Mouse (Mus musculus): ENCODE results near the gene Rap1gap2.
"Not testable (repeated sequence)": the region's sequence is repeated elsewhere in the genome, so short reads cannot be mapped to it uniquely, and the experiment has no call there.

Gene Rap1gap2

GRCm38 (mm10) chr11:74621974-74622669 lies 11.4 kb upstream of the Rap1gap2 start:
- no peak for DNase-seq (ENCODE audit: low read depth, low spot score)

GRCm38 (mm10) chr11:74619956-74620300 lies 9.2 kb upstream of the Rap1gap2 start:
- DNase-seq (ENCODE audit: low read depth, low spot score): no peak

GRCm38 (mm10) chr11:74619201-74619955 lies 8.7 kb upstream of the Rap1gap2 start, which contains the start of gene Ccdc92b:
Gene Ccdc92b (plus strand): TSS chr11:74619605.
- DNase-seq (ENCODE audit: low read depth, low spot score): peak; percentile 34

- DNase-seq (ENCODE audit: low read depth, low spot score): no peak
Observed at GRCm38 (mm10) chr11:74615571-74615970, 4.9 kb upstream of the Rap1gap2 start.

GRCm38 (mm10) chr11:74613428-74613827 lies 2.7 kb upstream of the Rap1gap2 start:
- DNase-seq (ENCODE audit: low read depth, low spot score): no peak

GRCm38 (mm10) chr11:74611437-74611836 lies 722 bp upstream of the Rap1gap2 start:
- DNase-seq (ENCODE audit: low read depth, low spot score): no peak

- no peak for DNase-seq (ENCODE audit: low read depth, low spot score)
Observed at GRCm38 (mm10) chr11:74610068-74610467, 647 bp downstream of the Rap1gap2 start.

GRCm38 (mm10) chr11:74602286-74602685 lies 8.4 kb downstream of the Rap1gap2 start:
- no peak for DNase-seq (ENCODE audit: low read depth, low spot score)

- DNase-seq (ENCODE audit: low read depth, low spot score): no peak
Observed at GRCm38 (mm10) chr11:74597990-74598337, 12.8 kb downstream of the Rap1gap2 start.

- DNase-seq (ENCODE audit: low read depth, low spot score): no peak
Observed at GRCm38 (mm10) chr11:74597283-74597989, 13.3 kb downstream of the Rap1gap2 start.

- DNase-seq (ENCODE audit: low read depth, low spot score): no peak
Observed at GRCm38 (mm10) chr11:74592246-74592645, 18.5 kb downstream of the Rap1gap2 start.

GRCm38 (mm10) chr11:74590691-74591090 lies 20.0 kb downstream of the Rap1gap2 start:
- no peak for DNase-seq (ENCODE audit: low read depth, low spot score)

GRCm38 (mm10) chr11:74590239-74590596 lies 20.5 kb downstream of the Rap1gap2 start:
- DNase-seq (ENCODE audit: low read depth, low spot score): no peak

GRCm38 (mm10) chr11:74589401-74590238 lies 21.1 kb downstream of the Rap1gap2 start:
- no peak for DNase-seq (ENCODE audit: low read depth, low spot score)

GRCm38 (mm10) chr11:74586401-74586800 lies 24.3 kb downstream of the Rap1gap2 start:
- no peak for DNase-seq (ENCODE audit: low read depth, low spot score)

- no peak for DNase-seq (ENCODE audit: low read depth, low spot score)
Observed at GRCm38 (mm10) chr11:74584946-74585723, 25.6 kb downstream of the Rap1gap2 start.

- no peak for DNase-seq (ENCODE audit: low read depth, low spot score)
Observed at GRCm38 (mm10) chr11:74583824-74584349, 26.8 kb downstream of the Rap1gap2 start.

GRCm38 (mm10) chr11:74582464-74582863 lies 28.3 kb downstream of the Rap1gap2 start:
- DNase-seq (ENCODE audit: low read depth, low spot score): no peak

- DNase-seq (ENCODE audit: low read depth, low spot score): not testable (repeated sequence)
Observed at GRCm38 (mm10) chr11:74581333-74581732, 29.4 kb downstream of the Rap1gap2 start.

- no peak for DNase-seq (ENCODE audit: low read depth, low spot score)
Observed at GRCm38 (mm10) chr11:74577068-74577467, 33.6 kb downstream of the Rap1gap2 start.

- no peak for DNase-seq (ENCODE audit: low read depth, low spot score)
Observed at GRCm38 (mm10) chr11:74575940-74576339, 34.8 kb downstream of the Rap1gap2 start.
